Mouse (Mus musculus) monocyte, adult 59 days (primary cell): ENCODE results near the gene Krtap1-5. TPM values are rescaled to one million over a fixed set of nuclear protein-coding genes. Genes with fewer than 3 reads are reported as not detected.

ENCODE experiments used
- total RNA-seq, 2 experiments: library from RNA; stranded (reverse); gene quantifications; one replicate each; pipeline ENCODE4 v1.2.4; 2023

The Krtap1-5 gene
- total RNA-seq = not detected

DNA sequence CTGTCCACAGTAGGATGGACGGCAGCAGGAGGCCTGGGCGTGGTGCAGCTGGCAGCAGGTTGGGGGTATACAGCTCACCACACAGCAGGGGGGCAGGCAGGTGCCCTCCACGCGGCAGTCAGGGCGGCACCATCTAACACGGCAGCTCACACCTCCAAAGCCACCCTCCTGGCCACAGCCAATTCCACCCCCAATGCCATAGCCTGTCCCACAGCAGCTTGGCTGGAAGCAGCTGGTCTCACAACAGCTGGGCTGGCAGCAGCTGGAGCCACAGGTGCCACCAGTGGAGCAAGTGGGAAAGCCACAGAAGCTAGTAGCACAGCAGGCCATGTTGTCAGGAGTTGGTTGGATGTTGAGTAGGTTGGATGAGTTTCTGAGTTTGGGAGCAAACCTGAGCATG, at the start of gene Krtap1-5:
Gene Krtap1-5, minus strand, starts transcription at position 381 of the 400 bp plus-strand sequence.

DNA sequence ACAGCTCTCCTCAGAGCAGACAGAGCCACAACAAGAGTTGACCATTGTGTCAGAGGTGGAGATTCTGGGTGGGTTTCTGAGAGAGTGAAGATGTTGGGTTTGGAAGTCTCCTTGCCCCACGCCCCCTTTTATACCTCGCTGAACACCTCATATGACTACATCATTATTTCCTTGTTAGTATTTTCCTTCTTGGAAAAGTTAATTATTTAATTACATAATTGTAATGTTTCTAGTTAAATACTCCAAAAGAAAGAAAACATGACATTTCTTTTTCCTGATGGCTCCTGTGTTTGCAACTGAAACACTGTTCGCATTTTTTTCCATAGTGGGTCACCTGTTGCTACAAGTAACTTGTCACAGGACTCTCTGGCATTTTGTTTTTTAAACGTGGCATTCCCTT, 47.3 kb upstream of the Krtap1-5 start, which contains the start of gene Krtap4-1:
Gene Krtap4-1, minus strand, starts transcription at position 101 of the 400 bp plus-strand sequence.

DNA sequence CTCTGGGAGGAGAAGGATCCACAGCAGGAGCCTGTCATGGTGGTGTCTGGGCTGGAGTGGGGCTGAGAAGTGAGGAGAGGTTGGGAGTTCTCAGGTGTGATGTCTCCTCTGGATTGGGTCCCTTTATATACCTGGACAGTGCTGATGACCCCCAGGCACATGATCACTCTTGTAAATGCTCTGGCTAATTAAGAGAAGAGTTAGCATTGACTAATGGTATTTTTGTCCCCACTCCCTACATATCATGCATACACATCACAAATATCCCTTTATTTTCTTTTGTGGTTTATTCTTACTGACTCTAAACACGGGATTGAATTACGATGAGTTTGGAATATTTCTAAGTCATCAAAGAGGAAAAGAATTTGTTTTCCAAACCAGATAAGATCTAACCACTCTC, 39.5 kb upstream of the Krtap1-5 start, which contains the start of gene Gm11562:
Gene Gm11562, minus strand, starts transcription at position 101 of the 400 bp plus-strand sequence.

GRCm38 (mm10) chr11:99614796-99615363, 34.1 kb upstream of the Krtap1-5 start, which contains the start of gene Krtap2-4:
Krtap2-4 (minus strand) TSS chr11:99614846.

GRCm38 (mm10) chr11:99610089-99610488, 29.3 kb upstream of the Krtap1-5 start, which contains the start of gene Gm11937:
Gm11937 (minus strand) TSS chr11:99610189.

DNA sequence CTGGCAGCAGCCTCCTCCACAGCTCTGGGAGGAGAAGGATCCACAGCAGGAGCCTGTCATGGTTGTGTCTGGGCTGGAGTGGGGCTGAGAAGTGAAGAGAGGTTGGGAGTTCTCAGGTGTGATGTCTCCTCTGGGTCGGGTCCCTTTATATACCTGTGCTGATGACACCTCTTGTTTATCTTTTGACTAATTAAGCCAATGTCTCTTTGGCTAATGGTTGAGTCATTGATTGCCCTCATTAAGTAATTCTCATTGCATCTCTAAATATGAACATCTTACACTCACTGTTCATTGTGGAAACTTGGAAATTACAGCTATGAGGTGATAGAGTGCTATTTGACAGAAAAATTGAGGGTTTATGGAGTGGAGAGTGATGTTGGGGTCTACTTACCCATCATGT, 22.4 kb upstream of the Krtap1-5 start, which contains the start of gene Gm11938:
Gene Gm11938, minus strand, starts transcription at position 101 of the 400 bp plus-strand sequence.

DNA sequence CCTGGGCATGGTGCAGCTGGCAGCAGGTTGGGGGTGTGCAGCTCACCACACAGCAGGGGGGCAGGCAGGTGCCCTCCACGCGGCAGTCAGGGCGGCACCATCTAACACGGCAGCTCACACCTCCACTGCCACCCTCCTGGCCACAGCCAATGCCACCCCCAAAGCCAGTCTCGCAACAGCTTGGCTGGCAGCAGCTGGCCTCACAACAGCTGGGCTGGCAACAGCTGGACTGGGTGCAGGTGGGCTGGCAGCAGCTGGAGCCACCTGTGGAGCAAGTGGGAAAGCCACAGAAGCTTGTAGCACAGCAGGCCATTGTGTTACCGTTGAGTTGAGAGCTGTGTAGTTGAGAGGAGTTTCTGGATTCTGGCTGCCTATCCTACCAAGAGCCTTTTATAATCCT, 16.9 kb upstream of the Krtap1-5 start, which contains the start of gene Krtap9-3:
Gene Krtap9-3, minus strand, starts transcription at position 364 of the 400 bp plus-strand sequence.

GRCm38 (mm10) chr11:99590981-99591380, 10.2 kb upstream of the Krtap1-5 start, which contains the start of gene Krtap1-3:
Krtap1-3 (minus strand) TSS chr11:99591339.

GRCm38 (mm10) chr11:99583245-99583704, 2.5 kb upstream of the Krtap1-5 start, which contains the start of gene Krtap1-4:
Krtap1-4 (minus strand) TSS chr11:99583654.

DNA sequence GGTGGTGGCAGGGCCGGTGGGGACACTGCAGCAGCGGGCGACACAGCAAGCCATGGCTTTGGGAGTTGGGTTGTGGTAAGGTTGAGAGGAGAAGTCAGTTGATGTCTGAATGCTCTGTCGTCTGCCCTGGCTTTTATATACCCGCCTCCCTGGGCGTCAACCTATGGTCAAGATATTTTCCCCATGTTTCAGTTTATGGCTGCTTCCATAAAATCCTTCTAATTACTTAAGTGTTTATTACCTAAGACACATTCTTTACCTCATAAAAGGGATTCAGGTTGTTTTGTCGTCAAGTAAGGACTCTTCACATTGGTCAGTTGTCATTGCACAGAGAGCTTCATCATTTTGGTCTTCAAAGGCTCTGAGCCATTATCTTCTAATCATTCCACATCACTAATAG, 14.3 kb downstream of the Krtap1-5 start, which contains the start of gene Krtap3-1:
Gene Krtap3-1, minus strand, starts transcription at position 101 of the 400 bp plus-strand sequence.

GRCm38 (mm10) chr11:99559366-99559765, 21.4 kb downstream of the Krtap1-5 start, which contains the start of gene Gm11939:
Gm11939 (minus strand) TSS chr11:99559466.

DNA sequence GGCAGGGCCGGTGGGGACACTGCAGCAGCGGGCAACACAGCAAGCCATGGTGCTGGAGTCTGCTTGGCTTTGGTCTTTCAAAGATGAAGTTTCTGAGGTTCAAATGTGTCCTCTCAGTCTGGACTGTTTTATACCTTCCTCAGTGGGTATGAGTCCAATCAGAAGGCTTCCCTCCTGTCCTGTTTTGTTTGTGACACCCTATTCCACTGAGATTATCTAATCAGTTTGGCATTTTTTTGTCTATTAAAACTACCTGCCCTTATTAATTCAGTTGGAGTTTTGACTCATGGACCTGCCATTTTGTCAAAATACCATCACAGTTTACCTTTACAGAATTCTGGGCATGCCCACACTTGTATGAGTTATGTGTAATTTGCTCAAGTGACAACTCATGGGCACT, 24.1 kb downstream of the Krtap1-5 start, which contains the start of gene Krtap3-2:
Gene Krtap3-2, minus strand, starts transcription at position 101 of the 400 bp plus-strand sequence.

DNA sequence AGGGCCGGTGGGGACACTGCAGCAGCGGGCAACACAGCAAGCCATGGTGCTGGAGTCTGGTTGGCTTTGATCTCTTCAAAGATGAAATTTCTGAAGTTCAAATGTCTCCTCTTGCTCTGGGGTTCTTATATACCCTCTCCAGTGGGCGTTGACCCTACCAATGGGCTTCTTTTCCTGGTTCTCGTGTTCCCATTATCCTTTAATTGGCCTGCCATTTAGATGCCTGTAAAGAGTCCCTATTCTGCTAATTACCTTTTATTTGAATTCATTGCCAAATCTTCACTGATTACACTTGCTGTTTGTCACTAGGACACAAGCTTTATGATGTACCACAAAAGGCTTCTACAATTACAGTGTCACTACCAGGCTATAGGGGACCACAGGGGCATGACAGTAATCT, 30.1 kb downstream of the Krtap1-5 start, which contains the start of gene Krtap3-3:
Gene Krtap3-3, minus strand, starts transcription at position 101 of the 400 bp plus-strand sequence.

Other genes with a start within 250 kb of the Krtap1-5 start
- not detected for gene Krt26, start 243.1 kb downstream of the Krtap1-5 start, total RNA-seq
- not detected for gene Krt27, start 229.9 kb downstream of the Krtap1-5 start, total RNA-seq
- not detected for gene Krt28, start 206.1 kb downstream of the Krtap1-5 start, total RNA-seq
- 1 to 10 TPM in 1 of 2 experiments, not detected in 1; 2.0 TPM for gene Krt10, start 191.7 kb downstream of the Krtap1-5 start, total RNA-seq
- gene Krt12, start 158.8 kb downstream of the Krtap1-5 start, total RNA-seq = not detected
- gene Krt20, start 142.9 kb downstream of the Krtap1-5 start, total RNA-seq = not detected
- gene Krt23, start 87.9 kb downstream of the Krtap1-5 start, total RNA-seq = not detected
- not detected for gene Krt39, start 59.7 kb downstream of the Krtap1-5 start, total RNA-seq
- not detected for gene Krt40, start 37.9 kb downstream of the Krtap1-5 start, total RNA-seq
- gene Krtap3-3, start 30.2 kb downstream of the Krtap1-5 start, total RNA-seq = not detected
- gene Krtap3-2, start 24.2 kb downstream of the Krtap1-5 start, total RNA-seq = not detected
- not detected for gene Gm11939, start 21.6 kb downstream of the Krtap1-5 start, total RNA-seq
- not detected for gene Krtap3-1, start 14.4 kb downstream of the Krtap1-5 start, total RNA-seq
- gene Krtap1-4, start 2.6 kb upstream of the Krtap1-5 start, total RNA-seq = not detected
- gene Krtap1-3, start 10.3 kb upstream of the Krtap1-5 start, total RNA-seq = not detected
- not detected for gene Krtap9-3, start 17.1 kb upstream of the Krtap1-5 start, total RNA-seq
- not detected for gene Gm11938, start 22.3 kb upstream of the Krtap1-5 start, total RNA-seq
- gene Gm11937, start 29.2 kb upstream of the Krtap1-5 start, total RNA-seq = not detected
- not detected for gene Krtap2-4, start 33.8 kb upstream of the Krtap1-5 start, total RNA-seq
- not detected for gene Gm11562, start 39.4 kb upstream of the Krtap1-5 start, total RNA-seq
- gene Krtap4-1, start 47.2 kb upstream of the Krtap1-5 start, total RNA-seq = not detected
- not detected for gene Krtap4-2, start 54.1 kb upstream of the Krtap1-5 start, total RNA-seq
- gene Krtap4-7, start 63.1 kb upstream of the Krtap1-5 start, total RNA-seq = not detected
- not detected for gene Gm11555, start 69.2 kb upstream of the Krtap1-5 start, total RNA-seq
- gene Gm11563, start 77.9 kb upstream of the Krtap1-5 start, total RNA-seq = not detected
- not detected for gene Krtap4-6, start 84.9 kb upstream of the Krtap1-5 start, total RNA-seq
- not detected for gene Gm14190, start 109.7 kb upstream of the Krtap1-5 start, total RNA-seq
- not detected for gene Gm14180, start 153.3 kb upstream of the Krtap1-5 start, total RNA-seq
- gene Gm11595, start 191.9 kb upstream of the Krtap1-5 start, total RNA-seq = not detected
- not detected for gene Krtap4-8, start 199.7 kb upstream of the Krtap1-5 start, total RNA-seq
- not detected for gene Krtap4-9, start 204.2 kb upstream of the Krtap1-5 start, total RNA-seq
- not detected for gene Gm11596, start 212.5 kb upstream of the Krtap1-5 start, total RNA-seq
- not detected for gene Gm11569, start 217.9 kb upstream of the Krtap1-5 start, total RNA-seq
- not detected for gene Gm11554, start 223.4 kb upstream of the Krtap1-5 start, total RNA-seq
- gene Krtap4-13, start 228.9 kb upstream of the Krtap1-5 start, total RNA-seq = not detected
- not detected for gene Gm11564, start 234.7 kb upstream of the Krtap1-5 start, total RNA-seq